In the genomic region with DNA sequence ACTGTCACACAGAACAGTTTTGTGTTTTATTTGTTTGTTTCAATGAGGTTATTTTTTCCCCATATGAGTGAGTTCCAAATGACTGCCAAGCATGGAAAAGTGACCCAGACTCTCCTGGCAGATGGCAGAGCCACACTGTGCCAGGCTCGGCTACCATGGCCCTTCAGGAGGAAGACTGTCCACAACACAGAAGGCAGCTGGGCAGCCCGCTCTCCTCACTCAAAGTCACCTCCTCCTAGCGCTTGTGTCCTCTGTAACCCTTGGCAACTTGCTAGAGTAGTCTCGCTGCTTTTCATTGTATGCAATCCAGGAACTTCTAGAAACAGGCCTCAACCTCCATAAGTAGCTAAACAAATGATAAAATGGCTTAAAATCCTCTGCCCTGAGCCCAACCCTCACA, we compare ENCODE assay signal across 10 mouse cellular contexts.
DNase-seq lines count a peak whose midpoint lies in the region; ATAC-seq and TF ChIP-seq lines count a peak whose summit lies in the region.
"Had no signal": no experiment of that assay in that cellular context is flagged by ENCODE, and none has a peak within 500 bp of the region (broad histone marks: within the 10 kb centered on the region; RNA-seq: fewer than 3 reads in every experiment).

No protein-coding gene starts in this region.

- ATAC-seq in midbrain, postnatal 0 days (ENCODE audit: low FRiP score) = 0 out of 2 replicates have a peak, but pooled peaks have one; percentile 41
- ATAC-seq in midbrain, embryonic 16.5 days = no peak
- ATAC-seq in forebrain, embryonic 14.5 days = no peak

- no peaks in the 10 kb centered on the region for H3K4me1 ChIP-seq in midbrain, postnatal 0 days (ENCODE audit: insufficient read depth, low read length)
- peaks cover 5% of the 10 kb centered on the region; the same call in 1 of the 2 replicates for H3K4me1 ChIP-seq in midbrain, embryonic 16.5 days (ENCODE audit: control insufficient read depth, insufficient read depth, low read length)
- H3K4me1 ChIP-seq in forebrain, embryonic 14.5 days (ENCODE audit: control insufficient read depth, insufficient read depth, low read length) = no peaks in the 10 kb centered on the region
- H3K4me1 ChIP-seq: embryonic facial prominence, embryonic 15.5 days had no signal

- no peaks in the 10 kb centered on the region for H3K9me3 ChIP-seq in midbrain, postnatal 0 days (ENCODE audit: low read length)
- H3K9me3 ChIP-seq in midbrain, embryonic 16.5 days (replicated peaks; ENCODE audit: control insufficient read depth, low read length, poor library complexity, severe bottlenecking) = no peaks in the 10 kb centered on the region
- H3K9me3 ChIP-seq in forebrain, embryonic 14.5 days (replicated peaks; ENCODE audit: control insufficient read depth, low read length) = no peaks in the 10 kb centered on the region
- H3K9me3 ChIP-seq: embryonic facial prominence, embryonic 15.5 days had no signal

- no peaks in the 10 kb centered on the region for H3K27me3 ChIP-seq in midbrain, postnatal 0 days (ENCODE audit: insufficient read depth, low read length)
- no peaks in the 10 kb centered on the region for H3K27me3 ChIP-seq in midbrain, embryonic 16.5 days (ENCODE audit: control insufficient read depth, insufficient read depth, low read depth, low read length)
- H3K27me3 ChIP-seq in forebrain, embryonic 14.5 days (replicated peaks; ENCODE audit: control insufficient read depth, insufficient read depth, low read length) = no peaks in the 10 kb centered on the region
- H3K27me3 ChIP-seq: embryonic facial prominence, embryonic 15.5 days had no signal

- H3K36me3 ChIP-seq in midbrain, postnatal 0 days (ENCODE audit: insufficient read depth, low read length) = no peaks in the 10 kb centered on the region
- no peaks in the 10 kb centered on the region for H3K36me3 ChIP-seq in midbrain, embryonic 16.5 days (ENCODE audit: control insufficient read depth, insufficient read depth, low read length)
- no peaks in the 10 kb centered on the region for H3K36me3 ChIP-seq in forebrain, embryonic 14.5 days (ENCODE audit: control insufficient read depth, insufficient read depth, low read length)
- H3K36me3 ChIP-seq: embryonic facial prominence, embryonic 15.5 days had no signal

- no peak overlapping the region for H3K4me3 ChIP-seq in midbrain, postnatal 0 days (ENCODE audit: low read depth, low read length)
- no peak overlapping the region for H3K4me3 ChIP-seq in midbrain, embryonic 16.5 days (ENCODE audit: low read depth, low read length)
- no peak overlapping the region for H3K4me3 ChIP-seq in forebrain, embryonic 14.5 days (ENCODE audit: low read depth, low read length)
- H3K4me3 ChIP-seq: embryonic facial prominence, embryonic 15.5 days had no signal

- H3K9ac ChIP-seq in midbrain, postnatal 0 days (replicated peaks; ENCODE audit: low read length, poor library complexity, severe bottlenecking) = no peak overlapping the region
- no peak overlapping the region for H3K9ac ChIP-seq in midbrain, embryonic 16.5 days (ENCODE audit: low read depth, low read length)
- no peak overlapping the region for H3K9ac ChIP-seq in forebrain, embryonic 14.5 days (ENCODE audit: low read length)
- H3K9ac ChIP-seq: embryonic facial prominence, embryonic 15.5 days had no signal

- 62% methylated on average over 4 of the region's 4 CpGs for WGBS in midbrain, postnatal 0 days
- 80% methylated on average over 4 of the region's 4 CpGs for WGBS in midbrain, embryonic 16.5 days
- 81% methylated on average over 4 of the region's 4 CpGs for WGBS in forebrain, embryonic 14.5 days

- H3K27ac ChIP-seq in midbrain, postnatal 0 days (ENCODE audit: low read depth, low read length) = no peak overlapping the region
- H3K27ac ChIP-seq in midbrain, embryonic 16.5 days (ENCODE audit: low read length) = no peak overlapping the region
- H3K27ac ChIP-seq in forebrain, embryonic 14.5 days (ENCODE audit: low read depth, low read length) = no peak overlapping the region
- H3K27ac ChIP-seq: embryonic facial prominence, embryonic 15.5 days had no signal

- DNase-seq in midbrain, postnatal 0 days (ENCODE audit: low spot score) = peak; percentile 59
- peak; percentile 7 to 18 for DNase-seq in cerebellum, postnatal 36 days
- peak; percentile 28 to 38 for DNase-seq in left cerebral cortex, adult 18-20 months (ENCODE audit: low spot score in 2 of 2)
- DNase-seq in forebrain, embryonic 14.5 days (ENCODE audit: low spot score) = no peak
- DNase-seq in urinary bladder, postnatal 25 days (ENCODE audit: low spot score) = no peak
- DNase-seq in MN1 (ENCODE audit: low spot score) = no peak
- DNase-seq: kidney, adult 11 months; lung, adult 2 months had no signal

- H3K4me2 ChIP-seq in midbrain, postnatal 0 days (ENCODE audit: low read depth, low read length, poor library complexity, severe bottlenecking) = no peak overlapping the region
- H3K4me2 ChIP-seq in midbrain, embryonic 16.5 days (ENCODE audit: low read length) = no peak overlapping the region
- H3K4me2 ChIP-seq in forebrain, embryonic 14.5 days (ENCODE audit: low read length) = no peak overlapping the region
- H3K4me2 ChIP-seq: embryonic facial prominence, embryonic 15.5 days had no signal

- no peak for TF ChIP-seq CTCF in midbrain, postnatal 0 days (IDR thresholded peaks at IDR 0.05)

Comparison
In these comparisons a context has a peak if more than half of its experiments do, and no peak if none do; other contexts are left out.
1. DNase-seq: peak in midbrain, postnatal 0 days (single experiment), cerebellum, postnatal 36 days (2 of 2) and left cerebral cortex, adult 18-20 months (2 of 2); none in forebrain, embryonic 14.5 days (single experiment), urinary bladder, postnatal 25 days (single experiment) and MN1 (single experiment).